ENCODE assay signal across 24 mouse cellular contexts in genomic region chr11:50233022-50233421, GRCm38 (mm10). TPM values are rescaled to one million over a fixed set of nuclear protein-coding genes. Genes with fewer than 3 reads are reported as not detected.
A peak's percentile ranks its signal among the peaks of the same experiment; 100 is the strongest.
DNase-seq lines count a peak whose midpoint lies in the region; ATAC-seq lines count a peak whose summit lies in the region.
"Had no signal": no experiment of that assay in that cellular context is flagged by ENCODE, and none has a peak within 500 bp of the region (broad histone marks: within the 10 kb centered on the region; RNA-seq: fewer than 3 reads in every experiment).

No protein-coding gene starts in this region.

- no peaks in the 10 kb centered on the region for H3K9me3 ChIP-seq in neural tube, embryonic 15.5 days (replicated peaks)
- H3K9me3 ChIP-seq: embryonic facial prominence, embryonic 12.5 days; limb, embryonic 12.5 days; liver, embryonic 12.5 days; lung, embryonic 15.5 days; midbrain, embryonic 13.5 days had no signal

- peak; percentile 48 for DNase-seq in cerebellum, adult 9-11 months
- no peak for DNase-seq in cerebellum, adult 8-10 months
- peak; percentile 71 for DNase-seq in right cerebral cortex, adult 18-20 months
- DNase-seq in right cerebral cortex, postnatal 36 days (ENCODE audit: low spot score in 2 of 2) = no peak
- DNase-seq in thymus, postnatal 36 days = no peak
- DNase-seq: adrenal gland, postnatal 14 days; B cell, adult 2 months; cerebellum, adult 11-12 months; kidney, adult 18-20 months; kidney, postnatal 10 days; lung, postnatal 4 days; right cerebral cortex, postnatal 4 days; thymus, postnatal 25 days had no signal

- peaks cover 40% of the 10 kb centered on the region for H3K4me1 ChIP-seq in neural tube, embryonic 15.5 days

- H3K4me3 ChIP-seq in neural tube, embryonic 15.5 days (replicated peaks) = no peak overlapping the region
- H3K4me3 ChIP-seq: embryonic facial prominence, embryonic 12.5 days; erythroblast, embryonic 14.5 days; layer of hippocampus, adult 2 months; limb, embryonic 12.5 days; liver, embryonic 12.5 days; lung, embryonic 15.5 days; midbrain, embryonic 13.5 days had no signal

- 93% methylated on average over 13 of the region's 13 CpGs for WGBS in neural tube, embryonic 15.5 days

- H3K36me3 ChIP-seq in neural tube, embryonic 15.5 days = peaks cover 36% of the 10 kb centered on the region

- H3K27me3 ChIP-seq in neural tube, embryonic 15.5 days (replicated peaks) = peaks cover 16% of the 10 kb centered on the region; the same call in 1 of the 2 replicates

- no peak overlapping the region for H3K4me2 ChIP-seq in neural tube, embryonic 15.5 days
- H3K4me2 ChIP-seq: embryonic facial prominence, embryonic 12.5 days; limb, embryonic 12.5 days; liver, embryonic 12.5 days; lung, embryonic 15.5 days; midbrain, embryonic 13.5 days had no signal

- ATAC-seq in megakaryocyte-erythroid progenitor cell, adult 5-6 weeks (replicated peaks; ENCODE audit: low FRiP score, low TSS enrichment, poor library complexity, severe bottlenecking) = peak; percentile 43
- ATAC-seq in neural tube, embryonic 15.5 days (ENCODE audit: low FRiP score) = no peak
- ATAC-seq: forebrain, embryonic 14.5 days; liver, embryonic 12.5 days; midbrain, embryonic 13.5 days had no signal

- H3K27ac ChIP-seq in neural tube, embryonic 15.5 days (replicated peaks) = no peak overlapping the region
- H3K27ac ChIP-seq: embryonic facial prominence, embryonic 12.5 days; layer of hippocampus, adult 2 months; limb, embryonic 12.5 days; liver, embryonic 12.5 days; lung, embryonic 15.5 days; midbrain, embryonic 13.5 days; stomach, postnatal 0 days had no signal

- no peak overlapping the region for H3K9ac ChIP-seq in neural tube, embryonic 15.5 days (replicated peaks)
- H3K9ac ChIP-seq: embryonic facial prominence, embryonic 12.5 days; limb, embryonic 12.5 days; liver, embryonic 12.5 days; lung, embryonic 15.5 days; midbrain, embryonic 13.5 days had no signal

RNA-seq across cellular contexts. Expression of gene Ltc4s, which starts 5.4 kb away (rescaled TPM):
- total RNA-seq in megakaryocyte-erythroid progenitor cell, adult 5-6 weeks (2014; fragmentation: Nextera tagmentation) = 3.1 and 3.4 TPM in 2 replicates
- total RNA-seq in megakaryocyte-erythroid progenitor cell, adult 5-6 weeks (2017) = 12.7 TPM in 1 of 2 replicates, not detected in the other
- 2.9 and 3.7 TPM in 2 replicates for polyA plus RNA-seq in neural tube, embryonic 15.5 days (2015; fragmentation: Nextera tagmentation; extraction: Ambion mirVana)
- polyA plus RNA-seq: erythroblast, embryonic 14.5 days had no signal

RNA-seq across cellular contexts. Expression of gene Mgat4b, which starts 22.3 kb away (rescaled TPM):
- total RNA-seq in megakaryocyte-erythroid progenitor cell, adult 5-6 weeks (2014; fragmentation: Nextera tagmentation) = 27.8 and 40.6 TPM in 2 replicates
- 11.1 and 14.5 TPM in 2 replicates for total RNA-seq in megakaryocyte-erythroid progenitor cell, adult 5-6 weeks (2017)
- polyA plus RNA-seq in neural tube, embryonic 15.5 days (2015; fragmentation: Nextera tagmentation; extraction: Ambion mirVana) = 50.2 and 63.8 TPM in 2 replicates

RNA-seq across cellular contexts. Expression of gene Sqstm1, which starts 22.4 kb away (rescaled TPM):
- 69.3 and 129 TPM in 2 replicates for total RNA-seq in megakaryocyte-erythroid progenitor cell, adult 5-6 weeks (2014; fragmentation: Nextera tagmentation)
- total RNA-seq in megakaryocyte-erythroid progenitor cell, adult 5-6 weeks (2017) = 339 and 435 TPM in 2 replicates
- 421 and 450 TPM in 2 replicates for polyA plus RNA-seq in neural tube, embryonic 15.5 days (2015; fragmentation: Nextera tagmentation; extraction: Ambion mirVana)

RNA-seq across cellular contexts. Expression of gene Mrnip, which starts 58.8 kb away (rescaled TPM):
- 10.5 and 15.8 TPM in 2 replicates for total RNA-seq in megakaryocyte-erythroid progenitor cell, adult 5-6 weeks (2014; fragmentation: Nextera tagmentation)
- total RNA-seq in megakaryocyte-erythroid progenitor cell, adult 5-6 weeks (2017) = 9.9 and 17.8 TPM in 2 replicates
- 34.2 and 36.7 TPM in 2 replicates for polyA plus RNA-seq in neural tube, embryonic 15.5 days (2015; fragmentation: Nextera tagmentation; extraction: Ambion mirVana)

RNA-seq across cellular contexts. Expression of gene Maml1, which starts 59.1 kb away (rescaled TPM):
- 9.6 and 9.7 TPM in 2 replicates for total RNA-seq in megakaryocyte-erythroid progenitor cell, adult 5-6 weeks (2014; fragmentation: Nextera tagmentation)
- total RNA-seq in megakaryocyte-erythroid progenitor cell, adult 5-6 weeks (2017) = 2.9 and 3.5 TPM in 2 replicates
- 2.5 and 2.6 TPM in 2 replicates for polyA plus RNA-seq in neural tube, embryonic 15.5 days (2015; fragmentation: Nextera tagmentation; extraction: Ambion mirVana)

Comparison
In these comparisons a context has a peak if more than half of its experiments do, and no peak if none do; other contexts are left out.
1. DNase-seq: peak in cerebellum, adult 9-11 months (single experiment) and right cerebral cortex, adult 18-20 months (single experiment); none in cerebellum, adult 8-10 months (single experiment), right cerebral cortex, postnatal 36 days (0 of 2) and thymus, postnatal 36 days (0 of 2).